Mouse (Mus musculus): ENCODE data around the gene C1qtnf5. TPM values are rescaled to one million over a fixed set of nuclear protein-coding genes. Genes with fewer than 3 reads are reported as not detected.
"Not testable (repeated sequence)": the region's sequence is repeated elsewhere in the genome, so short reads cannot be mapped to it uniquely, and the experiment has no call there.

The C1qtnf5 gene
- polyA plus RNA-seq, 1 experiment from 2014 or later, result 2.8 TPM

- not testable (repeated sequence) for H3K27ac ChIP-seq; H3K9ac ChIP-seq; H3K36me3 ChIP-seq; ATAC-seq (ENCODE audit: insufficient read depth, low FRiP score, low read depth); H3K9me3 ChIP-seq; H3K27me3 ChIP-seq (replicated peaks)
- peak overlapping the region; percentile 19 for H3K4me3 ChIP-seq (replicated peaks)
- H3K4me1 ChIP-seq, result peaks cover 39% of the 10 kb centered on the region
- 53% methylated on average over 10 of the region's 12 CpGs for WGBS
- peak overlapping the region; percentile 60 for H3K4me2 ChIP-seq
Measured at GRCm38 (mm10) chr9:44111909-44112308, 4.9 kb downstream of the C1qtnf5 start.

DNA sequence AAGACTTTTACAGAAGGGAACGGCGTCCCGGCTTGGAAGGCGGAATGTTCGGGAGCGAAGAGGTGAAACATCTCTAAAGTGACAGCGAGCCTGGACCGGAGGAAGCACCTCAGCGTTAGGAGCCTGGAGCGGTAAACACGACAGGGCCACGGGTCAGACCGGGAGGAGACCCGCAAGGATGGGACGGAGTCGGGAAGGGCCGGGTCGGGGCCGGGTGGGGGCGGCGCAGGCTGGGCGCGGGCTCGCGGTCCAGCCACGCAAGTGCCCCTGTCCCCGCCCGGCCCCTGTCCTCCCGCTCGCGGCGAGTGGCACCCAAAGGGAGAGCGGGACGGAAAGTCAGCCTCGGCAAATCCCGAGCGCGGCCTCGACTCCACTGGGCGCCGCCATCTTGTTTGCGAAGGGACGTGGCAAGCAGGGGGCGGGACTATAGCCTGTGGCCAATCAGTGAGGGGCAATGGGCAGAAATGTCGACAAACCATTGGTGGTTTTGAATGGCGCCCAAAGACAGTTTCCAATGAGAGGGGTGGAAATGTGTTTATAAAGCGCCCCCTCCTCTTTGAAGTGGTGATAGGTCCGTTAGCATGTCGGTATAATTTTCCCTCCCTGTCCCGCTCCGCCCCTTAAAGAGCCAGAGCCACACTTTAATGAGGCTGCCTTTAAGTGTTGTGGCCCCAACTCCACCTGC is 6.2 kb downstream of the C1qtnf5 start, which contains the start of the genes Gm49380 and Rnf26:
TSS of gene Gm49380 (minus strand) at position 396 of the 685 bp plus-strand sequence.
TSS of gene Rnf26 (minus strand) at position 413 of the 685 bp plus-strand sequence.
- Histone ChIP-seq H3K27me3 (replicated peaks) (no peaks in the 10 kb centered on the region), H3K4me3 (replicated peaks) (peak within 1 kb of the TSS; percentile 80), H3K36me3 (no peaks in the 10 kb centered on the region; the same call in 1 of the 2 replicates), H3K9ac (peak within 1 kb of the TSS; percentile 87), H3K27ac (peak within 1 kb of the TSS; percentile 77; the same call in 1 of the 2 replicates), H3K9me3 (no peaks in the 10 kb centered on the region), H3K4me2 (peak within 1 kb of the TSS; percentile 60), H3K4me1 (peaks cover 26% of the 10 kb centered on the region)
- ATAC-seq (ENCODE audit: insufficient read depth, low FRiP score, low read depth), result peak; percentile 94
- WGBS, result 1% methylated on average over 51 of the region's 51 CpGs

GRCm38 (mm10) chr9:44114453-44114852 is 7.4 kb downstream of the C1qtnf5 start:
- Histone ChIP-seq H3K4me1 (peaks cover 15% of the 10 kb centered on the region), H3K4me3 (replicated peaks) (no peak overlapping the region), H3K27me3 (replicated peaks) (no peaks in the 10 kb centered on the region), H3K27ac (no peak overlapping the region), H3K9me3 (no peaks in the 10 kb centered on the region), H3K4me2 (no peak overlapping the region), H3K36me3 (no peaks in the 10 kb centered on the region), H3K9ac (no peak overlapping the region)
- no peak for ATAC-seq (ENCODE audit: insufficient read depth, low FRiP score, low read depth)
- 64% methylated on average over 2 of the region's 2 CpGs for WGBS

DNA sequence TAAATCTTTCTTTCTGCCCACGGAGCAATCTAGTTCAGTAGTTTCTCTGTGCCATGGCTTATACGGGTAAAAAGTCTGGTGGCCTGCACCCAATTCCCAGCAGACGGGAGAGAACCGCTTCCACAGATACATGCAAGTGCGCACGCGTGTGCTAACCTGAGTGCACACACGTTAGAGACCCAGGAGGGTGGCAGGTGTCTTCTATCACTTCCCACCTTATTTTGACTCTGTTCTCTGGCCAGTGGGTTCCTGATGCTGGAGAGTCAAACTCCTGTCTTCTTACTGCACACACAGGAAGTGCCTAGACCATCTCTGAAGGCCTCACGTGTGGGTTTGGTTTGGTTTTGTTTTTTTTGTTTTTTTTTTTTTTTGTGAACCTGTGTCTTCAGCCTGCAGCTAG is 8.6 kb downstream of the C1qtnf5 start:
- H3K4me3 ChIP-seq (replicated peaks), result no peak overlapping the region
- no peak overlapping the region for H3K27ac ChIP-seq
- H3K9ac ChIP-seq, result no peak overlapping the region
- no peaks in the 10 kb centered on the region for H3K27me3 ChIP-seq (replicated peaks)
- H3K9me3 ChIP-seq, result no peaks in the 10 kb centered on the region
- H3K36me3 ChIP-seq, result no peaks in the 10 kb centered on the region
- ATAC-seq (ENCODE audit: insufficient read depth, low FRiP score, low read depth), result no peak
- WGBS, result 87% methylated on average over 9 of the region's 9 CpGs
- H3K4me2 ChIP-seq, result no peak overlapping the region
- H3K4me1 ChIP-seq, result peaks cover 4% of the 10 kb centered on the region

DNA sequence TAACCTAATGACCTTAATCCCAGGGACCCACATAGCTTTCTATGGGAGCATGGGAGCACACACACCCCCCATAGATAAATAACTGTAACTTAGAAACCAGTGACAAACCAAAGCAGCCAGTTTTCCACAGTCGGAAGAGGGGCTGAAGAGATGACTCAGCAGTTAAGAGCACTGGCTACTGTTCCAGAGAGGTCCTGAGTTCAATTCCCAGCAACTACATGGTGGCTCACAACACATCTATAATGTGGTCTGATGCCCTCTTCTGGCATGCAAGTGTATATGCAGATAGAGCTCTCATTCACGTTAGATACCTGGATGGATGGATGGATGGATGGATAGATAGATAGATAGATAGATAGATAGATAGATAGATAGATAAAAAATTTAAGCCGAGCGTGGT is 9.1 kb downstream of the C1qtnf5 start:
- H3K27me3 ChIP-seq (replicated peaks), result no peaks in the 10 kb centered on the region
- peaks cover 3% of the 10 kb centered on the region; the same call in 1 of the 2 replicates for H3K4me1 ChIP-seq
- H3K4me3 ChIP-seq (replicated peaks), result no peak overlapping the region
- no peaks in the 10 kb centered on the region for H3K9me3 ChIP-seq
- no peak overlapping the region for H3K4me2 ChIP-seq
- no peak overlapping the region for H3K27ac ChIP-seq
- no peak for ATAC-seq (ENCODE audit: insufficient read depth, low FRiP score, low read depth)
- 85% methylated on average over 4 of the region's 4 CpGs for WGBS
- no peaks in the 10 kb centered on the region for H3K36me3 ChIP-seq
- H3K9ac ChIP-seq, result no peak overlapping the region

DNA sequence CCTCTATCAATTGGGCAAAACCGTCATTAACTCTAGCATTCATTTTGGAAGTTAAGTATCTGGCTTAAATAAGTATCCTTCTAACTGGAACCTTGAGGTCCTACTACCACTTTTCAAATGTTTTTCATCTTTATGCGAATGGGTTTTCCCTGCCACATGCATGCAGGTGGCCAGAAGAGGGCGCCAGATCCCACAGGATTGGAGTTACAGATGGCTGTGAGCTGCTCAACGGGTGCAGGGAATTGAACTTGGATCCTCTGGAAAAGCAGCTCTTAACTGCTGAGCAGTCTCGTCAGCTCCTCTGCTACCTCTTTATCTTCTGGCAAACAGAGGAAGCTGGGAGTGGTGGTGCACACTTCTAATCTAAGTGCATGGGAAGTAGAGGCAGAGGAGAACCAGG is 12.0 kb downstream of the C1qtnf5 start:
- ATAC-seq (ENCODE audit: insufficient read depth, low FRiP score, low read depth), result no peak
- Histone ChIP-seq H3K27me3 (replicated peaks) (no peaks in the 10 kb centered on the region), H3K27ac (no peak overlapping the region), H3K9me3 (no peaks in the 10 kb centered on the region), H3K4me2 (no peak overlapping the region), H3K4me3 (replicated peaks) (no peak overlapping the region), H3K36me3 (no peaks in the 10 kb centered on the region), H3K4me1 (no peaks in the 10 kb centered on the region), H3K9ac (no peak overlapping the region)
- 55% methylated on average over 5 of the region's 5 CpGs for WGBS

DNA sequence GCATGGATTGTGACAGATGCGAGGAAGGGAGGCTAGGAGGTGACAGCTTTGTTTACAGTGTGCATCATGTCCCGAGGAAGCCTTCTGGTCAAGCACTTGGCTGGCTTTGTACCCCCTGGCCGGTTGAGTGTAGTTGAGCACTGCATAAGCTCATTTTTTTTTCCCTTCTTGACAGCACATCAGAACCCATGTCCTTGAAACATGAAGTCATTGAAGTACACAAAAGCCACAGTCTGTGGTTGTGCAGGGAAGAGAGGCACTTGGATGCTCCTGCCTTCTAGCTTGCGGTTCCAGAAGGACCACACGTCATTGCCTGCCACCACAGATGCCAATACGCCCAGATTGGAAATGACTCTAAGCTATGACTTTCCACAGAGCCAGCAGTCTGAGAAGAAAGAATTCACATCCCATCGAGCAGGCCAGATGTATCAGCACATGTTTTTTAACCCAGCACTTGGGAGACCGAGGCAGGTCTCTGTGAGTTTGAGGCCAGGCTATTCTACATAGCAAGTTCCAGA is 13.0 kb downstream of the C1qtnf5 start:
- H3K4me3 ChIP-seq (replicated peaks), result no peak overlapping the region
- no peak overlapping the region for H3K9ac ChIP-seq
- no peak for ATAC-seq (ENCODE audit: insufficient read depth, low FRiP score, low read depth)
- no peaks in the 10 kb centered on the region for H3K36me3 ChIP-seq
- H3K27me3 ChIP-seq (replicated peaks), result no peaks in the 10 kb centered on the region
- H3K9me3 ChIP-seq, result no peaks in the 10 kb centered on the region
- 58% methylated on average over 8 of the region's 8 CpGs for WGBS
- no peak overlapping the region for H3K27ac ChIP-seq
- H3K4me2 ChIP-seq, result no peak overlapping the region
- H3K4me1 ChIP-seq, result no peaks in the 10 kb centered on the region

DNA sequence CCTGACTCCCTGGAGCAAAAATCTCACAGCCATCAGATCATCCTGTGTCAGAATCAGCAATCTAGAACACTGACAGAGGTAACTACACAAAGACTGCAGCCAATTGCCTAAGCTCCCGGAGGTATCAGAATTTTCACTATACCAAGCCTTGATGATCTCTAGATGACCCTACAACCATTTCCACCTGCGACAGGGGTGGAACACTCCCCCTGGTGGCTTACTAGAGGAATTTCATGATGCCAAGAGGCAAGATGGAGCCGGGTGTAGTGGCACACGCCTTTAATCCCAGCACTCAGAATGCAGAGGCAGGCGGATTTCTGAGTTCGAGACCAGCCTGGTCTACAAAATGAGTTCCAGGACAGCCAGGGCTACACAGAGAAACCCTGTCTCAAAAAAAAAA is 17.3 kb downstream of the C1qtnf5 start:
- H3K27ac ChIP-seq, result no peak overlapping the region
- no peak overlapping the region for H3K9ac ChIP-seq
- 68% methylated on average over 6 of the region's 6 CpGs for WGBS
- no peaks in the 10 kb centered on the region for H3K36me3 ChIP-seq
- no peak overlapping the region for H3K4me3 ChIP-seq (replicated peaks)
- H3K27me3 ChIP-seq (replicated peaks), result no peaks in the 10 kb centered on the region
- no peak for ATAC-seq (ENCODE audit: insufficient read depth, low FRiP score, low read depth)
- H3K4me2 ChIP-seq, result no peak overlapping the region
- H3K9me3 ChIP-seq, result no peaks in the 10 kb centered on the region
- H3K4me1 ChIP-seq, result peaks cover 10% of the 10 kb centered on the region

DNA sequence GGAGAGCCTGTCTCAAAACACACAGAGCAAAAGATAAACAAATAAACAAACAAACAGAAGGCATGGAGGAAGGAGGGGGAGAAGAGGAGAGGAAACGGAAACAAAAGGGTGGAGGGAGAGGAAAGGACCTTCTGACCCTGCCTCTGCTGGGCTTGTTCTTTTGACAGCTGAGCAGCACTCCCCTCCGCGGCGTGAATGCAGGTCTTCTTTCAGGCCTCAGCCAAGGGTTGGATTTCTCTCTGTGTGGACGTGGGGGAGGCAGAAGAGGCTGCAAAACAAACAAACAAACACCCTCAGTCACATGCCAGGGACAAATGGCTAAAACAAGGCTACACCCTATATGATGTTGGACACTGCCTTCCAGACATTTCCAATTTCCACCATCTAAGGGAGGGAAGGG is 18.0 kb downstream of the C1qtnf5 start:
- Histone ChIP-seq H3K36me3 (no peaks in the 10 kb centered on the region), H3K4me1 (peaks cover 10% of the 10 kb centered on the region), H3K9ac (no peak overlapping the region), H3K9me3 (no peaks in the 10 kb centered on the region), H3K4me3 (replicated peaks) (no peak overlapping the region), H3K27me3 (replicated peaks) (no peaks in the 10 kb centered on the region), H3K27ac (no peak overlapping the region), H3K4me2 (no peak overlapping the region)
- 58% methylated on average over 5 of the region's 5 CpGs for WGBS
- no peak for ATAC-seq (ENCODE audit: insufficient read depth, low FRiP score, low read depth)

GRCm38 (mm10) chr9:44125546-44126428 is 18.7 kb downstream of the C1qtnf5 start:
- no peak for ATAC-seq (ENCODE audit: insufficient read depth, low FRiP score, low read depth)
- Histone ChIP-seq H3K27ac (peak overlapping the region; percentile 51; the same call in 1 of the 2 replicates), H3K27me3 (replicated peaks) (no peaks in the 10 kb centered on the region), H3K9ac (no peak overlapping the region), H3K36me3 (no peaks in the 10 kb centered on the region), H3K4me2 (peak overlapping the region; percentile 33), H3K4me3 (replicated peaks) (no peak overlapping the region), H3K4me1 (peaks cover 17% of the 10 kb centered on the region), H3K9me3 (no peaks in the 10 kb centered on the region)
- WGBS, result 24% methylated on average over 18 of the region's 18 CpGs

GRCm38 (mm10) chr9:44126746-44127145 is 19.7 kb downstream of the C1qtnf5 start:
- H3K9ac ChIP-seq, result no peak overlapping the region
- peak overlapping the region; percentile 51; the same call in 1 of the 2 replicates for H3K27ac ChIP-seq
- H3K4me2 ChIP-seq, result no peak overlapping the region
- H3K4me3 ChIP-seq (replicated peaks), result no peak overlapping the region
- H3K36me3 ChIP-seq, result no peaks in the 10 kb centered on the region
- H3K9me3 ChIP-seq, result no peaks in the 10 kb centered on the region
- 77% methylated on average over 3 of the region's 3 CpGs for WGBS
- peaks cover 22% of the 10 kb centered on the region for H3K4me1 ChIP-seq
- no peak for ATAC-seq (ENCODE audit: insufficient read depth, low FRiP score, low read depth)
- no peaks in the 10 kb centered on the region for H3K27me3 ChIP-seq (replicated peaks)

GRCm38 (mm10) chr9:44127351-44127801 is 20.3 kb downstream of the C1qtnf5 start:
- H3K27ac ChIP-seq, result no peak overlapping the region
- ATAC-seq (ENCODE audit: insufficient read depth, low FRiP score, low read depth), result no peak

More at GRCm38 (mm10) chr9:44127351-44127801, 20.3 kb downstream of the C1qtnf5 start:
- Histone ChIP-seq H3K4me2 (no peak overlapping the region), H3K9ac (no peak overlapping the region), H3K27me3 (replicated peaks) (no peaks in the 10 kb centered on the region), H3K9me3 (no peaks in the 10 kb centered on the region), H3K36me3 (no peaks in the 10 kb centered on the region), H3K4me1 (peaks cover 22% of the 10 kb centered on the region), H3K4me3 (replicated peaks) (no peak overlapping the region)
- WGBS, result 53% methylated on average over 3 of the region's 3 CpGs
